Mouse (Mus musculus) intestine, postnatal 0 days (tissue): Measurements from ENCODE around the gene Usp43. TPM values are rescaled to one million over a fixed set of nuclear protein-coding genes. Genes with fewer than 3 reads are reported as not detected.

Experiments used
- ATAC-seq: fragments of 200-750 bp; cut with Nextera tagmentation; 2 replicates; pipeline ENCODE4 v1.8.0; 2017; ENCODE audit warnings: mild to moderate bottlenecking, moderate TSS enrichment, moderate library complexity
- H3K27ac ChIP-seq: fragments of 300-500 bp; sonication (generic); 2 replicates; pipeline ENCODE4 v1.5.1; 2014; ENCODE audit warnings: mild to moderate bottlenecking, low read depth, low read length, moderate library complexity
- H3K27me3 ChIP-seq: fragments of 300-500 bp; sonication (generic); replicated peaks from 2 replicates; pipeline ENCODE4 v1.6.1; 2014; ENCODE audit warnings: low read length, mixed read lengths; ENCODE audit not compliant: control insufficient read depth, insufficient read depth
- H3K36me3 ChIP-seq: fragments of 300-500 bp; sonication (generic); 2 replicates; pipeline ENCODE4 v1.6.1; 2014; ENCODE audit warnings: mild to moderate bottlenecking, moderate library complexity; ENCODE audit not compliant: control insufficient read depth, insufficient read depth
- H3K4me1 ChIP-seq: fragments of 300-500 bp; sonication (generic); replicated peaks from 2 replicates; pipeline ENCODE4 v1.6.1; 2014; ENCODE audit warnings: antibody characterized with exemption, low read length, mixed read lengths; ENCODE audit not compliant: control insufficient read depth, insufficient read depth
- H3K4me2 ChIP-seq: fragments of 300-500 bp; sonication (generic); replicated peaks from 2 replicates; pipeline ENCODE4 v1.6.1; 2014; ENCODE audit warnings: low read depth, mild to moderate bottlenecking, moderate library complexity
- H3K4me3 ChIP-seq: fragments of 300-500 bp; sonication (generic); 2 replicates; pipeline ENCODE4 v1.5.1; 2014; ENCODE audit warnings: low read depth, low read length
- H3K9ac ChIP-seq: fragments of 300-500 bp; sonication (generic); 2 replicates; pipeline ENCODE4 v1.6.1; 2014; ENCODE audit warnings: mild to moderate bottlenecking, low read depth, low read length
- H3K9me3 ChIP-seq: fragments of 300-500 bp; sonication (generic); 2 replicates; pipeline ENCODE4 v1.6.1; 2016; ENCODE audit warnings: mixed run types; ENCODE audit not compliant: control insufficient read depth
- CTCF ChIP-seq: sonication (generic); IDR thresholded peaks from 2 replicates; pipeline ENCODE4 v1.5.1; 2016; ENCODE audit warnings: low read depth, mild to moderate bottlenecking, control low read depth, antibody characterized with exemption, moderate library complexity
- WGBS: fragments of 180-500 bp; shearing (Covaris S2); extraction: QIAGEN DNeasy Blood & Tissue Kit; methylation state at CpG from one replicate; pipeline ENCODE4 v1.1.7; 2014; 5-methylcytosine and 5-hydroxymethylcytosine counted together
- polyA plus RNA-seq: library from polyadenylated mRNA; unstranded; fragments of >200 nt; fragmentation: Nextera tagmentation; extraction: Ambion mirVana; gene quantifications from 2 replicates; pipeline ENCODE4 v1.2.1, GENCODE M21; 2015

Usp43 gene
- polyA plus RNA-seq = 4.0 TPM in 2 replicates

DNA sequence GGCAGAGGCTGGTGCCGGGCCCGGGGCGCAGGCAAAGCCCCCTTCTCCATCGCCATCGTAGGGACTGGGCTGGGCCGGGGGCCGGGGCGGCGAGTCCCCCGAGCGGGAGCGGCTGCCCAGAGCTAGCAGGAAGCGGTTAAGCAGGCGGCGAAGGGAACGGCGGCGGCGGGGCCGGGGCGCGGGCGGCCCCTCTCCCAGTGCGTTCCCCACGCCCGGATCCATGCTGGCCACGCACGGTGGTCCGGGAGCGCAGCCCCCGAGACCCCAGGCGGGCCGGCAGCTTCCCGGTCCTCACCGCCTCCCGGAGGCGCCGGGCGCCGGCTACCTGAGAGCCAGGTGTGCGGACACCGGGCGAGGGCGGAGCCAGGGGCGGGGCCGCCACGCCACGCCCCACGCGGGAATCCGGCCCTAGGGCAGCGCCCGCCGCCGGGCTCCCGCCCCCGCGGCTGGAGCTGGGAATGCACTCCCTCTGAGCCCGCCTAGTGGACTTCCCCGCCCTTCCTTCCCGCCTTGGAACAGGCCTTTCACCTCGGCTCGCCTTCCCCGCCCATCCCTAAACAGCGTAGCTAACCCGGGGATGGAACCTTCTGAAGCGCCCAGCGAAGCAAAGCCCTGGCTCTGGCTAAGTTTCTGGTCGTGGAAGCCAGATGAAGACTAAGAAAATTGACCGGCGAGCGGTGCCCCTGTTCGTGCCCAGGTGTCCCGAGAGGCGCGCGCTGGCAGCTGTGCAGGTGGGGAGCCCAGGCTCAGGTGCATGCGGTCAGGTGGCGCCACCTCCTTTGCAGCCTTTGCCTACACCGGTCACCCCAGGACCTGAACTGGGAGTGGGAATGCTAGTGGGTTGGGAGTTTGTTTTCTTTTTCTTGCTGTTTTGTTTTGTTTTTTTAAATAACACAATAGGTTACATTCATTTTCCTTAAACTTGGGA, at the start of gene Usp43:
TSS of gene Usp43 (minus strand) at position 327 of the 928 bp plus-strand sequence.
- Histone ChIP-seq H3K4me3 (peak within 1 kb of the TSS; percentile 86), H3K4me1 (0 out of 2 replicates have a peak, but pooled peaks cover 2% of the 10 kb centered on the region), H3K9ac (peak within 1 kb of the TSS; percentile 82), H3K36me3 (no peaks in the 10 kb centered on the region), H3K9me3 (no peaks in the 10 kb centered on the region), H3K27me3 (no peaks in the 10 kb centered on the region), H3K4me2 (peak within 1 kb of the TSS; percentile 99), H3K27ac (peak within 1 kb of the TSS; percentile 97)
- peak; percentile 89 for ATAC-seq
- 2% methylated on average over 60 of the region's 80 CpGs for WGBS
- TF ChIP-seq CTCF = peak; percentile 43

- Histone ChIP-seq H3K27me3 (no peaks in the 10 kb centered on the region), H3K9me3 (no peaks in the 10 kb centered on the region), H3K4me1 (0 out of 2 replicates have a peak, but pooled peaks cover 3% of the 10 kb centered on the region), H3K4me3 (no peak overlapping the region), H3K4me2 (no peak overlapping the region), H3K9ac (no peak overlapping the region), H3K27ac (no peak overlapping the region), H3K36me3 (peaks cover 19% of the 10 kb centered on the region)
- WGBS = 66% methylated on average over 11 of the region's 11 CpGs
- no peak for TF ChIP-seq CTCF
- no peak for ATAC-seq
Measured at GRCm38 (mm10) chr11:67967831-67968230, 45.9 kb upstream of the Usp43 start.

- peak within 1 kb of the TSS; percentile 68 for H3K4me2 ChIP-seq
- under 1% methylated on average over 28 of the region's 28 CpGs for WGBS
- no peaks in the 10 kb centered on the region for H3K27me3 ChIP-seq
- H3K9ac ChIP-seq = peak within 1 kb of the TSS; percentile 60
- peak within 1 kb of the TSS; percentile 21; the same call in 1 of the 2 replicates for H3K27ac ChIP-seq
- peaks cover 12% of the 10 kb centered on the region for H3K36me3 ChIP-seq
- TF ChIP-seq CTCF = no peak
- 0 out of 2 replicates have a peak, but pooled peaks cover 3% of the 10 kb centered on the region for H3K4me1 ChIP-seq
- peak within 1 kb of the TSS; percentile 65 for H3K4me3 ChIP-seq
- no peaks in the 10 kb centered on the region for H3K9me3 ChIP-seq
- ATAC-seq = peak; percentile 74
Measured at GRCm38 (mm10) chr11:67965905-67966878, 44.2 kb upstream of the Usp43 start, which contains the start of gene Stx8. Gene Stx8 (plus strand): TSS chr11:67966193.

DNA sequence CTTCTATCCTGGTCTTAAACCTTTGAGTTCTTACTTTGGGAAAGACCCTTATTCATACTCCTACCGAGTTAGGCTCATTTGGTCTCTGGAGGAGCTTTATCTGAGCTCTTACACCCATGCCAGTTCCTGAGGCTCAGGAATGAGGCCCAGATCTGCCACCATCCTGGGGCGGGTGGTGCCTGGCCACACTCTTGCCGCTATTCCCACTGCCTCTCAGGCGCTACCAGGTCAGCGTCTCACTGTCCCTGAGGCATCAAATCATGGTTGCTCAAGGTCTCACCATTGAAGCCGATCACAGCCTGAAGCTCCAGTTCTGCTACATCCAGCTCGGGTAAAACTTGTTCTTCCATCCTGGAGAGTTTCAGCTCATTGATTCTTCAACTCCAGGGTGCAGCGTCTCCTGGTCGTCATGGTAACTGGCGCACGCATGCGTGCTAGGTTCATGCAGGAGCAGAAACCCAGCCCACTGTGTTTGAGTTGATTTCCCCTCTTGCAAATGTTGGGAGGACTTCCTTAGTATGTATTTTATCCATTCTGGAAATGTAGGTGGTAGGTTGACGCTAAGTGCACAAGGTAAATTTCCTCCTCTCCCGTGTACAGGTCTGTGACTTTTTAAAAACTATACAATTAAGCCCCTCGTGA, 43.4 kb upstream of the Usp43 start, which contains the start of gene Cfap52:
TSS of gene Cfap52 (minus strand) at position 410 of the 642 bp plus-strand sequence.
- 5% methylated on average over 15 of the region's 15 CpGs for WGBS
- H3K4me3 ChIP-seq = peak within 1 kb of the TSS; percentile 65
- no peak for TF ChIP-seq CTCF
- H3K9ac ChIP-seq = peak within 1 kb of the TSS; percentile 60
- H3K4me2 ChIP-seq = peak within 1 kb of the TSS; percentile 68
- H3K27ac ChIP-seq = peak within 1 kb of the TSS; percentile 21; the same call in 1 of the 2 replicates
- H3K4me1 ChIP-seq = 0 out of 2 replicates have a peak, but pooled peaks cover 3% of the 10 kb centered on the region
- peaks cover 5% of the 10 kb centered on the region; the same call in 1 of the 2 replicates for H3K36me3 ChIP-seq
- no peaks in the 10 kb centered on the region for H3K9me3 ChIP-seq
- H3K27me3 ChIP-seq = no peaks in the 10 kb centered on the region
- ATAC-seq = peak; percentile 42; the same call in 1 of the 2 replicates

DNA sequence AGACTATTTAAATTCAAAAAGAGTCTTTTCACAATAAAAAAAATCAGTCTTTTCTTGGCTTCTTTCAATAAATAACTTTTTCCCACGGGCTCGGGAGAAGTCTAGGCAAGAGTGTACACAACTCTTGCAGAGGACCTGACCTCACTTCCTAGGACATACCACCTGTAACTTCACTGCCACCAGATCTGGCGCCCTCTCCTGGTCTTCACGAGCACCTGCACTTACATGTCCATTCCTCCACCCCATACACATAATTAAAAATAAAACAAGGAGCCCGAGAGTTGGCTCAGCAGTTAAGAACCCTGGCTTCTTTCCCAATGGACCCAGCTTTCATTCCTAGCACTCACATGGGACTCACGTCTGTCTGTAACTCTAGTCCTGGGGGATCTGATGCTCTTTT, 42.2 kb upstream of the Usp43 start:
- WGBS = 71% methylated on average over 6 of the region's 6 CpGs
- ATAC-seq = no peak
- 0 out of 2 replicates have a peak, but pooled peaks cover 3% of the 10 kb centered on the region for H3K4me1 ChIP-seq
- H3K9me3 ChIP-seq = no peaks in the 10 kb centered on the region
- no peaks in the 10 kb centered on the region for H3K36me3 ChIP-seq
- H3K4me2 ChIP-seq = no peak overlapping the region
- peak; percentile 53 for TF ChIP-seq CTCF
- H3K27ac ChIP-seq = no peak overlapping the region
- no peak overlapping the region for H3K9ac ChIP-seq
- no peak overlapping the region for H3K4me3 ChIP-seq
- no peaks in the 10 kb centered on the region for H3K27me3 ChIP-seq
